Mouse (Mus musculus) liver, adult 2 months (tissue): ENCODE measurements around the gene Gnat1. TPM values are rescaled to one million over a fixed set of nuclear protein-coding genes. Genes with fewer than 3 reads are reported as not detected.
A peak's percentile ranks its signal among the peaks of the same experiment; 100 is the strongest.

Source experiments
- DNase-seq: peaks from one replicate; pipeline ENCODE4 v3.0.0-alpha.2; 2011; ENCODE audit warnings: low read depth, low spot score; ENCODE audit errors: extremely low read depth
- H3K27ac ChIP-seq: fragments of 200-500 bp; replicated peaks from 2 replicates; pipeline ENCODE4 v1.5.1; 2012; ENCODE audit warnings: low read depth, mild to moderate bottlenecking, control low read depth, inconsistent platforms, low read length; ENCODE audit not compliant: insufficient read depth
- H3K27me3 ChIP-seq: fragments of 200-500 bp; 2 replicates; pipeline ENCODE4 v1.6.1; 2012; ENCODE audit warnings: mild to moderate bottlenecking, moderate library complexity, low read length, inconsistent platforms; ENCODE audit not compliant: control insufficient read depth, insufficient read depth
- H3K36me3 ChIP-seq: fragments of 200-500 bp; 2 replicates; pipeline ENCODE4 v1.6.1; 2012; ENCODE audit warnings: low read length, inconsistent platforms; ENCODE audit not compliant: control insufficient read depth, insufficient read depth
- H3K4me1 ChIP-seq: fragments of 200-500 bp; 2 replicates; pipeline ENCODE4 v1.6.1; 2011; ENCODE audit warnings: low read length; ENCODE audit not compliant: control insufficient read depth, insufficient read depth
- H3K4me3 ChIP-seq: fragments of 200-500 bp; 2 replicates; pipeline ENCODE4 v1.5.1; 2011; ENCODE audit warnings: low read depth, mild to moderate bottlenecking, control low read depth, low read length, moderate library complexity; ENCODE audit not compliant: insufficient read depth
- H3K79me2 ChIP-seq: fragments of 200-500 bp; 2 replicates; pipeline ENCODE4 v1.6.1; 2012; ENCODE audit warnings: inconsistent platforms, mild to moderate bottlenecking, low read length, moderate library complexity; ENCODE audit not compliant: control insufficient read depth, insufficient read depth
- H3K9ac ChIP-seq: fragments of 200-500 bp; 2 replicates; pipeline ENCODE4 v1.6.1; 2012; ENCODE audit warnings: low read depth, mild to moderate bottlenecking, control low read depth, inconsistent platforms, low read length
- CTCF ChIP-seq: fragments of 200-500 bp; IDR thresholded peaks from 2 replicates; pipeline ENCODE4 v1.5.1; 2011; ENCODE audit warnings: low read depth, low read length, control low read depth
- POLR2A ChIP-seq: fragments of 200-500 bp; IDR thresholded peaks from 2 replicates; pipeline ENCODE4 v1.6.1; 2011; ENCODE audit warnings: low read length, control low read depth; ENCODE audit not compliant: insufficient read depth; ENCODE audit errors: extremely low read depth
- WGBS: fragments of 180-500 bp; shearing (Covaris S2); methylation state at CpG from one replicate; pipeline ENCODE4 v1.1.7; 2018; 5-methylcytosine and 5-hydroxymethylcytosine counted together
- polyA plus RNA-seq: library from polyadenylated mRNA; depleted of rRNA; stranded (reverse); fragments of >200 nt; gene quantifications from 2 replicates; pipeline ENCODE4 v1.2.3, GENCODE M21; 2012
- total RNA-seq: library from RNA; depleted of rRNA; stranded (reverse); fragments of >200 nt; gene quantifications from 2 replicates; pipeline ENCODE4 v1.2.3, GENCODE M21; 2014

Gnat1 gene
- total and polyA plus RNA-seq, 2 experiments, result 3.2 to 7.1 TPM

GRCm38 (mm10) chr9:107627387-107628255 lies 51.9 kb downstream of the Gnat1 start:
- Histone ChIP-seq H3K4me1 (peaks cover 13% of the 10 kb centered on the region), H3K36me3 (no peaks in the 10 kb centered on the region), H3K9ac (peak overlapping the region; percentile 36), H3K79me2 (peaks cover 72% of the 10 kb centered on the region), H3K27me3 (no peaks in the 10 kb centered on the region), H3K4me3 (no peak overlapping the region; the same call in 1 of the 2 replicates), H3K27ac (peak overlapping the region; percentile 70)
- WGBS, result 70% methylated on average over 20 of the region's 20 CpGs
- DNase-seq, result no peak
- TF ChIP-seq CTCF (no peak), POLR2A (no peak)

GRCm38 (mm10) chr9:107626844-107627277 lies 52.7 kb downstream of the Gnat1 start:
- 23% methylated on average over 2 of the region's 2 CpGs for WGBS
- Histone ChIP-seq H3K9ac (peak overlapping the region; percentile 7; the same call in 1 of the 2 replicates), H3K27ac (no peak overlapping the region; the same call in 1 of the 2 replicates), H3K79me2 (peaks cover 64% of the 10 kb centered on the region), H3K27me3 (no peaks in the 10 kb centered on the region), H3K36me3 (no peaks in the 10 kb centered on the region), H3K4me3 (no peak overlapping the region), H3K4me1 (peaks cover 10% of the 10 kb centered on the region)
- TF ChIP-seq POLR2A (no peak), CTCF (peak; percentile 89)
- no peak for DNase-seq

GRCm38 (mm10) chr9:107626158-107626843 lies 53.2 kb downstream of the Gnat1 start:
- H3K36me3 ChIP-seq, result no peaks in the 10 kb centered on the region
- H3K4me3 ChIP-seq, result no peak overlapping the region; the same call in 1 of the 2 replicates
- 74% methylated on average over 15 of the region's 15 CpGs for WGBS
- H3K27me3 ChIP-seq, result no peaks in the 10 kb centered on the region
- peaks cover 59% of the 10 kb centered on the region for H3K79me2 ChIP-seq
- no peak for DNase-seq
- H3K4me1 ChIP-seq, result peaks cover 11% of the 10 kb centered on the region
- no peak for TF ChIP-seq POLR2A
- no peak for TF ChIP-seq CTCF
- H3K9ac ChIP-seq, result peak overlapping the region; percentile 7; the same call in 1 of the 2 replicates
- peak overlapping the region; percentile 10; the same call in 1 of the 2 replicates for H3K27ac ChIP-seq

GRCm38 (mm10) chr9:107625351-107626128 lies 54.0 kb downstream of the Gnat1 start:
- WGBS, result 89% methylated on average over 12 of the region's 12 CpGs
- H3K27ac ChIP-seq, result no peak overlapping the region; the same call in 1 of the 2 replicates
- H3K4me1 ChIP-seq, result peaks cover 12% of the 10 kb centered on the region
- H3K27me3 ChIP-seq, result no peaks in the 10 kb centered on the region
- H3K9ac ChIP-seq, result peak overlapping the region; percentile 10; the same call in 1 of the 2 replicates
- H3K79me2 ChIP-seq, result peaks cover 55% of the 10 kb centered on the region
- DNase-seq, result no peak
- no peak overlapping the region for H3K4me3 ChIP-seq
- TF ChIP-seq CTCF (peak; percentile 28), POLR2A (no peak)
- H3K36me3 ChIP-seq, result no peaks in the 10 kb centered on the region

GRCm38 (mm10) chr9:107624951-107625350 lies 54.6 kb downstream of the Gnat1 start:
- DNase-seq, result no peak
- peak overlapping the region; percentile 40 for H3K27ac ChIP-seq
- H3K4me3 ChIP-seq, result no peak overlapping the region
- TF ChIP-seq POLR2A (no peak), CTCF (no peak)
- peak overlapping the region; percentile 10; the same call in 1 of the 2 replicates for H3K9ac ChIP-seq
- no peaks in the 10 kb centered on the region for H3K36me3 ChIP-seq
- no peaks in the 10 kb centered on the region for H3K27me3 ChIP-seq
- 76% methylated on average over 3 of the region's 3 CpGs for WGBS
- peaks cover 53% of the 10 kb centered on the region for H3K79me2 ChIP-seq
- peaks cover 13% of the 10 kb centered on the region for H3K4me1 ChIP-seq
